Mouse (Mus musculus): ENCODE measurements around the gene 3110040N11Rik.

DNA sequence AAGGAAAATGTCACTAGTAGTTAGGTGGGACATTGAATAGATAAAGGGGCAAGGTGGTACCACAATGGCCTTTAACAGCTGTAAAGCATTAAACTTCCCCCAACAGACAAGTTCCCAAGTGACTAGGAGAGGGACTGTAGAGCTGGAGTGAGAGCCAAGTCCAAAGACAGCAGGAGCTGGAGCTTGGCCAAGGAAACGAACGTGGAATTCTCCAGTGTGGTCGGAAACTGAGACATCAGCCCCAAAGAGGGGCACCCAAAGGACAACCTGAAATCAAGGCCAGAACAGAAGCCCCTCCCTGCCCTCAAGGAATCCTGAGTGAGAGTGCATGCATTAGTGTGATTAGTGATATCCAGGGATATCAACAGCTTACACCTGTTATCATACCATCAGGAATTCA, 36.1 kb upstream of the 3110040N11Rik start:
- TF ChIP-seq CTCF (IDR thresholded peaks at IDR 0.05; ENCODE audit: borderline replicate concordance, extremely low read depth, insufficient read depth, insufficient read length), result no peak
- no peak for TF ChIP-seq POLR2A (IDR thresholded peaks at IDR 0.05; ENCODE audit: borderline replicate concordance, extremely low read depth, insufficient read depth, insufficient read length, poor library complexity, severe bottlenecking)
